Mouse (Mus musculus) midbrain, embryonic 11.5 days (tissue): ENCODE data around the gene Rprd1b. TPM values are rescaled to one million over a fixed set of nuclear protein-coding genes. Genes with fewer than 3 reads are reported as not detected.

Experiments used
- ATAC-seq: fragments of 200-750 bp; cut with Nextera tagmentation; 2 replicates; pipeline ENCODE4 v1.8.0; 2017; ENCODE audit warnings: moderate TSS enrichment, moderate library complexity; ENCODE audit not compliant: low FRiP score
- DNase-seq: peaks from one replicate; pipeline ENCODE4 v3.0.0; 2015; ENCODE audit warnings: low spot score; ENCODE audit errors: missing footprints
- H3K27ac ChIP-seq: fragments of 300-500 bp; sonication (generic); 2 replicates; pipeline ENCODE4 v1.5.1; 2014; ENCODE audit warnings: low read depth, low read length
- H3K27me3 ChIP-seq: fragments of 300-500 bp; sonication (generic); 2 replicates; pipeline ENCODE4 v1.6.1; 2014; ENCODE audit warnings: mild to moderate bottlenecking, low read length, moderate library complexity, mixed read lengths; ENCODE audit not compliant: control insufficient read depth, insufficient read depth
- H3K36me3 ChIP-seq: fragments of 300-500 bp; sonication (generic); 2 replicates; pipeline ENCODE4 v1.6.1; 2014; ENCODE audit warnings: mild to moderate bottlenecking, low read length, moderate library complexity, mixed read lengths; ENCODE audit not compliant: control insufficient read depth, insufficient read depth
- H3K4me1 ChIP-seq: fragments of 300-500 bp; sonication (generic); 2 replicates; pipeline ENCODE4 v1.6.1; 2014; ENCODE audit warnings: low read length; ENCODE audit not compliant: control insufficient read depth, insufficient read depth
- H3K4me2 ChIP-seq: fragments of 300-500 bp; sonication (generic); 2 replicates; pipeline ENCODE4 v1.6.1; 2014; ENCODE audit warnings: mild to moderate bottlenecking, moderate library complexity
- H3K4me3 ChIP-seq: fragments of 300-500 bp; sonication (generic); 2 replicates; pipeline ENCODE4 v1.5.1; 2014; ENCODE audit warnings: low read depth, low read length
- H3K9ac ChIP-seq: fragments of 300-500 bp; sonication (generic); 2 replicates; pipeline ENCODE4 v1.6.1; 2014; ENCODE audit warnings: low read length
- H3K9me3 ChIP-seq: fragments of 300-500 bp; sonication (generic); 2 replicates; pipeline ENCODE4 v1.6.1; 2016; ENCODE audit warnings: low read length; ENCODE audit not compliant: control insufficient read depth
- WGBS: fragments of 180-500 bp; shearing (Covaris S2); extraction: QIAGEN DNeasy Blood & Tissue Kit; methylation state at CpG from one replicate; pipeline ENCODE4 v1.1.7; 2014; 5-methylcytosine and 5-hydroxymethylcytosine counted together
- polyA plus RNA-seq: library from polyadenylated mRNA; unstranded; fragments of >200 nt; fragmentation: Nextera tagmentation; extraction: Ambion mirVana; gene quantifications from 2 replicates; pipeline ENCODE4 v1.2.1, GENCODE M21; 2014

Rprd1b gene
- polyA plus RNA-seq, 1 experiment from 2014 or later: 64.9 TPM

DNA sequence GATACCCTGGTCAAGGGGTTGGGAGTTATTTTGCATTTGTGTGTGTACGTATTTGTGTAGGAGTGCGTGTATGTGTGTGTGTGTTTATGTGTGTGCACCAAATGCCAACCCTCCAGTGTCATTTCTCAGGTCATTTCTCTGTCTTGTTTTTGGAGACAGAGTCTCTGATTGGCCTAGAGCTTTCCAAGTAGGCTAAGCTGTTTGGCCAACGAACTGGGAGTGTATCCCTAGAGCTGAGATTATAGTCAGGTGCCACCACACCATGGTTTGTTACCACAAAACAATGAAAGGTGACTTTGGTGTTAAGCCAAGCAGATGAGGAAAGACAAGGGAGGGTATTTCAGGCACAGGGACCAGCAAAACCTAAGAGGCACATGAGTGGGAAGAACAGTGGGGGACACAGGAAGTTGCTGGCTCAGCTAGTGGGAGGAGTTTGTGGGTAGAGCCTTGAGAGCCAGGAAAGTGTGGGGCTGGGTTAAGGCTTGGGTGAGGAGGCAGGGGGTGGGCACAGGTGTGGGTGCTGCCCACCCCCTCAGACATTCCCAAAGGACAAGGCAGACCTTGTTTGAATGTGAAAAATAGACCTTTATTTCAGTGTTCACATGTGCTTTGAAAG, 87.6 kb downstream of the Rprd1b start:
- Histone ChIP-seq H3K4me1 (no peaks in the 10 kb centered on the region), H3K9me3 (no peaks in the 10 kb centered on the region), H3K27me3 (no peaks in the 10 kb centered on the region), H3K4me3 (no peak overlapping the region), H3K4me2 (no peak overlapping the region), H3K9ac (no peak overlapping the region), H3K36me3 (no peaks in the 10 kb centered on the region), H3K27ac (no peak overlapping the region)
- DNase-seq (no peak), ATAC-seq (no peak)
- 85% methylated on average over 3 of the region's 3 CpGs for WGBS

DNA sequence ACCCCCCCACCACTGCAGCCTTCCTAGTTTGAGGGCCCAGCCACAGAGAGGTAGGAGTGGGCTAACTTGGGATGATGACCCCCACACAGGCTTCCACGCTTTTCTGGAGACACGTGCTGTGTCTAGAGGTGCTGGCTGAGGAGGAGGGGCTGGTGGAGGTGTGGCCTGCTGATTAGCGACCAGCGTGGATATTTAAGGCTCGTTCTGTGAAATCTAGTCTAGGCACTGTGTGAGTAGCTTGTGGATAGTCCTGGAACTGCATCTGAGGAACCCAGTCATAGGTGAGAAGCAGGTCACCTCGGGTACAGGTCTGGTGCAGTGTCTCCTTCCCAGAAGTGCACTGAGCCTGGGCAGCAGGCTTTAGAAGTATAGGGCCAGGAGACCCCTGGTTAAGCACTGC, 88.4 kb downstream of the Rprd1b start:
- Histone ChIP-seq H3K36me3 (no peaks in the 10 kb centered on the region), H3K9me3 (no peaks in the 10 kb centered on the region), H3K4me2 (no peak overlapping the region), H3K9ac (no peak overlapping the region), H3K27ac (no peak overlapping the region), H3K4me3 (no peak overlapping the region), H3K4me1 (no peaks in the 10 kb centered on the region), H3K27me3 (no peaks in the 10 kb centered on the region)
- 60% methylated on average over 6 of the region's 6 CpGs for WGBS
- no peak for DNase-seq
- no peak for ATAC-seq

DNA sequence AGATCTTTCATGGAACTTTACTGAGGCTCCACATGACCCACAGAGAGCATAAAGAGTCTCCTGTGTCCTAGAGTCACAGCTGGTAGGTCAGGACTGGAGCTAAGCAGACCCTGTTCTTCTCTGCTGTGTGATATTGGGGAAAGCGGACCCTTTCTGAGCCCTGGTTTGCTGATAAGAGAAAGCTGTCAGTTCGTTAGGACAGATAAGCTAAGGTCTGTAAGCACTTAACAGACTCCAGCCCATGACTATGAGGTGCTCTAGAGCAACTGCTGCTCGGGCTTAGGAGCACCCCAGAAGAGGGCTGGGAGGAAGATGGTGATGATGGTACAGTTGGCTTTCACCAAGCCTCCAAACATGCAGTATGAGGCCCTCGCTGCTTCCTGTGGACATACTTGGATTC, 90.8 kb downstream of the Rprd1b start:
- WGBS: 76% methylated on average over 4 of the region's 4 CpGs
- H3K27me3 ChIP-seq: no peaks in the 10 kb centered on the region

DNA sequence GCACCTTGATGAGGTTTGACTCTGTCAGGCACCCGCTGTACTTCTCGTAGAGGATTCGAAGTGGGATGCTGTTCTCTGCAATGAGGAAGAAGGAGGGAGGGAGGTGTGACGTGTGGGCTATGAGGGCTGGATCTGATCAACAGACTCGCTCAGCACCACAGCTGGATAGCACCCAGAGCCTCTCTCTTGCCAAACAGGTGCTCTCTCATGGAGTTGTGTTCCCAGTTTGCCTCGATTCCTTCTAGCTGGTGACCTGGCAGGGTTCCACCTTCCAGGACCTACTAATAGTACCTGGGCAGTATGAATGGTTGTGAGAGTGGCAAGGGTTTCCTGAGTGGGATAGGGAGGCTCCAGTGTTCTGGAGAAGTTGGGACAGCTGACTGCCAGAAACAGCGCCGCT, 91.9 kb downstream of the Rprd1b start:
- H3K36me3 ChIP-seq: no peaks in the 10 kb centered on the region
- 87% methylated on average over 8 of the region's 8 CpGs for WGBS

More for the DNA sequence above, 90.8 kb downstream of the Rprd1b start:
- DNase-seq (no peak), ATAC-seq (no peak)
- H3K9me3 ChIP-seq: no peaks in the 10 kb centered on the region
- no peaks in the 10 kb centered on the region for H3K36me3 ChIP-seq
- H3K4me1 ChIP-seq: no peaks in the 10 kb centered on the region
- no peak overlapping the region for H3K27ac ChIP-seq
- no peak overlapping the region for H3K4me3 ChIP-seq
- H3K9ac ChIP-seq: no peak overlapping the region
- H3K4me2 ChIP-seq: no peak overlapping the region

DNA sequence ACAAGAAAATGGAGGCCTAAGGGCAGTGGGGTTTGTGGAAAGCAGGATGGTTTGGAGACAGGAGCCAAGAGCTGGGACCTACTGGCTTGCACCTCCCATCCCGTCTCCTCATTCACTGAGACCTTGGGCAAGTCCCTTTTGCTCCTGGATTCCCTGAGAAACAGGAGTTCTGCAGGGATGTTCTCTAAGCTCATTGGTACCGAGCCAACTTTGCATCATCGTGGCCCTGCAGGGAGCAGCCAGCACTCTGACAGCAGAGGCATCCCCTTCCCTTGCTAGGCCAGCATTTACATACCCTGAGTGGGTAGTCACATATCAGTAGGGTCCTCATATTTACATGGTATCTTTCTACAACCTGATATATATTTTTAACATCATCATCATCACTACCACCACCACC, 92.6 kb downstream of the Rprd1b start:
- no peak overlapping the region for H3K27ac ChIP-seq
- 81% methylated on average over 3 of the region's 3 CpGs for WGBS

More for the DNA sequence above, 91.9 kb downstream of the Rprd1b start:
- DNase-seq: no peak
- H3K9ac ChIP-seq: no peak overlapping the region
- H3K4me1 ChIP-seq: no peaks in the 10 kb centered on the region
- no peaks in the 10 kb centered on the region for H3K9me3 ChIP-seq
- no peaks in the 10 kb centered on the region for H3K27me3 ChIP-seq
- no peak overlapping the region for H3K27ac ChIP-seq
- no peak for ATAC-seq
- no peak overlapping the region for H3K4me3 ChIP-seq
- no peak overlapping the region for H3K4me2 ChIP-seq

DNA sequence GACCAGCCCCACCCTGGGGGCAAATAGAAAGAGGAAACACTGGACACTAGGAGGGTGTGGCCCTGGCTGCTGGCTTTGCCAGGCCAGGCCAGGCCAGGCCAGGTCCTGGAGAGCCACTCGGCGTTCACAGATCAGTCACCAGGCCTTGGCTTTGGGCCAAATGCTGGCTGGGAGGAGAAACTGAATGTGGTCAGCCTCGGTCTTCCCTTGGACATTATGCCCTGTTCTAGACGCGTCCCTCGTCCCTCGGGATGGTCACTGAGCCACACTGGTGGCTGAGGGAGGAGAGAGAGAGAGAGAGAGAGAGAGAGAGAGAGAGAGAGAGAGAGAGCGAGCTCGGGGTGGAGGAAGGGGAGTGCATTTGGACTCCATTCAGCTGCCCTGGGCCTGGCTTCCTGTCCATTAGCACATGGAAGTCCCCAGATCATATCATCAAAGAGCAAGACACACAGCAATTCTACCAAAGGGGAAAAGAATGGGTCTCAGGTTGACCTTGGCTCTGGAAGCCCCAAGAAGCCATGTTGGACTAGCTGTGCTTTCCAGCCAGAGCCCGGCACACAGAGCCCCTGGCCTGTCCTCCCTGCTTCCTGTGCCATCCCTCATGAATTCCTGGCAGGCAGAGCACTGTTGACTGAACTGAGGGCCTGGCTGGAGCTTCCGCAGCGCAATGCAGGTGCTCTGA, 93.5 kb downstream of the Rprd1b start:
- Histone ChIP-seq H3K4me1 (no peaks in the 10 kb centered on the region), H3K36me3 (no peaks in the 10 kb centered on the region), H3K4me2 (no peak overlapping the region), H3K4me3 (no peak overlapping the region), H3K27ac (no peak overlapping the region), H3K27me3 (no peaks in the 10 kb centered on the region), H3K9ac (no peak overlapping the region), H3K9me3 (no peaks in the 10 kb centered on the region)
- WGBS: 75% methylated on average over 12 of the region's 12 CpGs
- ATAC-seq: no peak
- no peak for DNase-seq

More for the DNA sequence above, 92.6 kb downstream of the Rprd1b start:
- H3K4me2 ChIP-seq: no peak overlapping the region
- ATAC-seq (no peak), DNase-seq (no peak)
- no peak overlapping the region for H3K9ac ChIP-seq
- no peaks in the 10 kb centered on the region for H3K9me3 ChIP-seq
- H3K4me3 ChIP-seq: no peak overlapping the region
- no peaks in the 10 kb centered on the region for H3K27me3 ChIP-seq
- no peaks in the 10 kb centered on the region for H3K4me1 ChIP-seq
- H3K36me3 ChIP-seq: no peaks in the 10 kb centered on the region

DNA sequence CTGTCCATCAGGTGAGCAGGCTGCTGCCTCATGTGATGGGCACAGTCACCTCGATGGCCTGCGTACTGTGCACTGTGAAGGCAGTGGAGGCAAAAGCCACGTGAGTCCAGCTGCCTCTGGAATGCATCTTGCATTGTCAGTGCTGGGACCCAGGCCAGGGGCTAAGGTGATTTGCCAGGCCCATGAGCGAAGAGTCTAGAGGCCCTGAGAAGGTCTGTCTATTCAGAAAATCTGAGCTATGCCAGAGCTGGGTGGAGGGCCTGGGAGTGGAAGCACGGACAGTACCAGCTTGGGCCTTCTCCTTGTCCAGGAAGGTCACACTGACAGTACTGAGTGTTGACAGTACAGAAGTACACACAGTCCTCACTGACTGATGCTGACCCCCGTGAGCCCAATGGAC, 94.5 kb downstream of the Rprd1b start:
- H3K36me3 ChIP-seq: no peaks in the 10 kb centered on the region
- H3K4me1 ChIP-seq: no peaks in the 10 kb centered on the region
- H3K27me3 ChIP-seq: no peaks in the 10 kb centered on the region
- no peak overlapping the region for H3K9ac ChIP-seq
- 91% methylated on average over 6 of the region's 6 CpGs for WGBS
- H3K4me2 ChIP-seq: no peak overlapping the region
- no peak overlapping the region for H3K27ac ChIP-seq
- DNase-seq (no peak), ATAC-seq (no peak)
- no peaks in the 10 kb centered on the region for H3K9me3 ChIP-seq
- no peak overlapping the region for H3K4me3 ChIP-seq

DNA sequence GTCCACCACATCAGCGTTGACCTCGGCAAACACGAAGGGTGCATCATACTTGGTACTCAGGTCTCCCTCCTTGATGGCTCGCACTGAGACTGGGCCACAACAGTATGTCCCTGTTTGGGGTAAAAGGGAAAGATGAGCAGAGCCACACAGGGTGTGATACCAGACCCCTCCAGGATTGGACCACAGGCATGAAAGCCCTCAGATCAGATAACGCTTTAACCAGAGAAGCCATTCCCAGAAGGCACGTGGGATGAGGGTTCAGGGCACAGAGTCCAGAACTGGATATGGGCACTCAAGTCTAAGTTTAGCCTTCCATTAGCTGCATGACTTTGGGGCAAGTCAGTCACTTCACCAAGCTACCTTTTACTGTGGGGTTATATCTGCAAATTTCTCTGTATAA, 98.9 kb downstream of the Rprd1b start:
- no peaks in the 10 kb centered on the region for H3K36me3 ChIP-seq
- no peak overlapping the region for H3K9ac ChIP-seq
- no peak overlapping the region for H3K4me3 ChIP-seq
- no peak overlapping the region for H3K27ac ChIP-seq
- H3K27me3 ChIP-seq: no peaks in the 10 kb centered on the region
- no peaks in the 10 kb centered on the region for H3K9me3 ChIP-seq
- ATAC-seq (no peak), DNase-seq (no peak)
- no peak overlapping the region for H3K4me2 ChIP-seq
- 93% methylated on average over 6 of the region's 6 CpGs for WGBS
- H3K4me1 ChIP-seq: peaks cover 7% of the 10 kb centered on the region

DNA sequence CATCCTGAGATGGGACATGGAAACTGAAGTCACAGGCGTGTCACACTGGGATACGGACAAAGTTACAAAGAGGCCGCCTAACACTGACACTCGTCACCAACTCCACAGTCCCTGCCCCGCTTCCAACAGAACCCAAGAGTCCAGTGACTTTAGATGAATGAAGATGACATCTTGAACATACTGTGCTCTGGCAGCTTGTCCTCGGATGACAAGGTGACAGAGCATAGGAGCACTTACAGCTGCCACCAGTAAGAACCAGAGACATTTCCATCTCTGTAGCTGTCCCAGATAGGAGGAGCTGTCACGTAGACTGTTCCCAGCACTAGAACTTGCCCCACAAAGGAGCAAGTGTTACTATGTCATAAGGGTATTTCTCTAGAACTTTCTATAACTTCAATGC, 99.6 kb downstream of the Rprd1b start:
- Histone ChIP-seq H3K27me3 (no peaks in the 10 kb centered on the region), H3K4me1 (peaks cover 7% of the 10 kb centered on the region), H3K36me3 (no peaks in the 10 kb centered on the region), H3K9ac (no peak overlapping the region), H3K4me2 (no peak overlapping the region), H3K4me3 (no peak overlapping the region), H3K27ac (no peak overlapping the region), H3K9me3 (no peaks in the 10 kb centered on the region)
- ATAC-seq (no peak), DNase-seq (no peak)
- WGBS: 91% methylated on average over 7 of the region's 7 CpGs
